Mouse (Mus musculus) brain, embryonic 14.5 days (tissue): ENCODE data around the gene Hps3. TPM values are rescaled to one million over a fixed set of nuclear protein-coding genes. Genes with fewer than 3 reads are reported as not detected.
"Not testable (repeated sequence)": the region's sequence is repeated elsewhere in the genome, so short reads cannot be mapped to it uniquely, and the experiment has no call there.

ENCODE experiments used
- DNase-seq: peaks from one replicate; pipeline ENCODE4 v3.0.0-alpha.2; 2011; ENCODE audit warnings: low read depth
- CTCF ChIP-seq: fragments of 200-500 bp; IDR thresholded peaks from 2 replicates; pipeline ENCODE4 v1.5.1; 2012; ENCODE audit warnings: inconsistent platforms, mild to moderate bottlenecking, moderate library complexity, borderline replicate concordance; ENCODE audit not compliant: insufficient read depth, insufficient read length; ENCODE audit errors: extremely low read depth
- POLR2A ChIP-seq: fragments of 200-500 bp; IDR thresholded peaks from 2 replicates; pipeline ENCODE4 v1.6.1; 2012; ENCODE audit warnings: mild to moderate bottlenecking, inconsistent platforms, borderline replicate concordance; ENCODE audit not compliant: poor library complexity, insufficient read depth, insufficient read length, severe bottlenecking; ENCODE audit errors: extremely low read depth
- polyA plus RNA-seq: library from polyadenylated mRNA; depleted of rRNA; stranded (reverse); fragments of >200 nt; gene quantifications from 2 replicates; pipeline ENCODE4 v1.2.3, GENCODE M21; 2012; rRNA removed

Hps3 gene
- polyA plus RNA-seq, 1 experiment = 14.6 TPM

DNA sequence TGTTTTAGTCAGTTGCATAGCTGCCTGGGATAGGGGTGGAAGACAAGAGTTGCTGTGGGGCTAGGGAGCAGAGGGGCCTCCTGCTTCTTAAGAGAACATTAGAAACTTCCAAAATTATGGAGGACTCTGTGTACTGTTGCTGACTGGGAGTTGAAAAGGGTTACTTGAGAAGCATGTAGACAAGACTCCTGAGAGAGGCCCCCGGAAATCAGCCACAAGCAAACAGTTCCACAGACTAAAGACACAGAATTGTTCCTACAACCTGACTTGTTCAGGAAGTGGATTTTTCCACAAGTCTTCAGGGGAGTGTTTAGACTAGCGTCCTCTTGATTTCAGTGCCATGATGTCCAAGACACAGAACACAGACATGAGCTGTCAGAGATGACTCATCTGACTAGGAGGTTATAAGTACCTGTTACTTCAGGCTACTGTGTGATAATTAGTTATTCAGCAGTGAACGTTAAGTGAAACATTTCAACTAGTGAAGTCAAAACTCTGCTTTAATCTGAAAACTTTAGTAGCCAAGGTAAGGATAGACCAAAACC, 74.5 kb downstream of the Hps3 start:
- TF ChIP-seq POLR2A = no peak

DNA sequence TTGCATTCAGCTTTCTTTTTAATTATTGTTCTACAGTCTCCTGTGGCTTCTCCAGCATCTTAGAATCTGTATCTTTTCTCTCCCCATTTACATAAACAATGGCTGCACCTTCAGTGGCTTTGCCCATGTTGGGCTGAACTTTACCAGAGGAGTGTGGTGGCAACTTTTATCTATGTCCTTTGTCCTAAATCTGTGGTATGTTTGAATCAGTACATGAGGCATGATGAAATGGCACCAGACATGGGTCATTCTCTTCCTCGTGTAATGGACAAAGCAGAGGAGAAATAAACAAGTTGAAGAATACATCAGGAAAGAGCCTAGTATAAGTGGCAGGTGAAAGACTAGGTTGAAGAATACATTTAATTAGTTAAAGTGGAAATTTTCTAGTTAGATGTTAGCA, 76.1 kb downstream of the Hps3 start:
- DNase-seq = no peak
- no peak for TF ChIP-seq POLR2A
- no peak for TF ChIP-seq CTCF

More for the DNA sequence above, 74.5 kb downstream of the Hps3 start:
- peak; percentile 4 for DNase-seq

DNA sequence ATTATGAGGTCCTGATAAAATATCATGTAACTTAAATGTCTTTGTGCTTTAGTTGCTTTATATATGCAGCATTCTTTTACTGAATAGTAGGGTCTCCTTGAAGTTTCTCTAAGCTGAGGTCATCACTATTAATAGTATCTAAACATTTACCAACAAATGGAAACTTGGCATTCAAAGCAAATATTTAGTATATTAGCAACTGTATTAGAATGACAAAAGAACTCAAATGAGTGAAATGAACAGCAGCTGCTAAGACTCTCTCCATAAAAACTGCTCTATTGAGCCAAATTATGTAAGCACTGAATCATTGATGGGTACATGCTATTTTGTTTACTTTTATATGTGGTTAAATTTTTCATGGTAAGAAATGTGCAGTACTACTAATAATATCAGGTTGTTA, 77.1 kb downstream of the Hps3 start:
- no peak for TF ChIP-seq CTCF
- no peak for TF ChIP-seq POLR2A
- no peak for DNase-seq

DNA sequence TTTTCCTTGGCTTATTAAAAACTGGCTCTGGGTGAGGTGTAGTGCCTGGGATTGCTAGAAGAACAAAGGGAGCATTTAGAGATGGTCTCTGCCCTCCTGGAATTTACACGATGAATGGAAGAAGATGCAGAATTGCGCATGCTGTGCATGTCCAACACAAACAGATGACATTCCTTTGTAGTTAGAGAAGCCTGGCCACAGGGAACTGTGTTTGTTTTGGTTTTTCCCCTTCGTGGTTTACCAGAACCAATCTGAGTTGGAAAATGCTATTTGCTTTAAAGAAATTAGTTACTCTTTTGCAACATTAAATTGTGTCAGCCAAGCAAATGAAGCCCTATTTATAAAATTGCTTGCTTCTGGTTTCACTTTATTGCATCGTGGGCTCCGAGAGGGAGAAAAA, 78.2 kb downstream of the Hps3 start, which contains the start of gene Cp:
Gene Cp, plus strand, starts transcription at position 170 of the 400 bp plus-strand sequence.
- peak; percentile 62 for DNase-seq
- TF ChIP-seq CTCF = no peak
- TF ChIP-seq POLR2A = no peak

DNA sequence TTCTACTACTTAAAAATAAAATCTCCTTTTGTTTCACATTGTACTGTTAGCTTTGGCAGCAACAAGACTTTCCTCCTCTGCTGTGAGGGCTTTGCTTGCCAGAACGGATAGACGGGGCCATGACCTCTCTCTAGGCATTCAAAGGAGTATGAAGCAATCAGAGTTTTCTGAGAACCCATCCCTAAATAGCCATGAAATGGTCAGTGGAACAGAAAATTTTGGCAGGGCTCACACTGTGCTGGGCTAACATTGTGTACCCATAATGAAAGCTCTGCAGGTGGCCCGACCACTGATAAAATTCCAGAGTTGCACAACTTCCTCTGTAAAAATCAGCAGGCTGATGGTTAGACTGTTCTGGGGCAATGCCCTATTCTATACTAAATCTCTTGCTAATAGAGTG, 81.2 kb downstream of the Hps3 start:
- TF ChIP-seq POLR2A = no peak
- TF ChIP-seq CTCF = no peak
- DNase-seq = peak; percentile 88

DNA sequence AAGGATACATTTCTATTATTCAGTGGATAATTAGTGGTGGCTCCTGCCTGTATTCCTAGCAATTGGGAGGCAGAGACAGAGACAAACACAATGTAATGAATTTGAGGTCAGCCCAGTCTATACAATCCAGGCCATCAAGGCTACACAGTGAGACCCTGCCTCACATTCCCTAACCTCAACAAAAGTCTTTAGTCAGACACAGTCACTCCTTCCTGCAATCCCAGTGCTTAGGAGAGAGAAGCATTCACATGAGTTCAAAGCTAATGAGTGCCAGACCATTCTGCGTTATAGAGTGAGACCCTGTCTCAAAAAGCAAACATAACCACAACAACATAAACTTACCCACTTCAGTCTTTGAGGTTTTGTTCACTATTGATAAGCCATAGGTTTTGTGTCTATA, 81.7 kb downstream of the Hps3 start:
- TF ChIP-seq CTCF (no peak), POLR2A (no peak)
- peak; percentile 52 for DNase-seq

DNA sequence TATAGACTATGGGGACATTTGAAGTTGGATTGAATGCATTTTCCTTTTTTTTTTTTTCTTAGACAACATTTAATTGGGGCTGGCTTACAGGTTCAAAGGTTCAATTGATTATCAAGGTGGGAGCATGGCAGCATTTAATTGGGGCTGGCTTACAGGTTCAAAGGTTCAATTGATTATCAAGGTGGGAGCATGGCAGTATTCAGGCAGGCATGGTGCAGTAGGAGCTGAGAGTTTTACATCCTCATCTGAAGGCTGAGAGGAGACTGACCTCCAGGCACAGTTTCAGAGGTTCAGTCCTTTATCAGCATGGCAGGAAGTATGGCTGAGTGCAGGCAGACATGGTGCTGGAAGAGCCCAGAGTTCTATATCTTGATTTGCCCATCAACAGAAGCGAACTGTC, 85.7 kb downstream of the Hps3 start:
- DNase-seq = not testable (repeated sequence)

DNA sequence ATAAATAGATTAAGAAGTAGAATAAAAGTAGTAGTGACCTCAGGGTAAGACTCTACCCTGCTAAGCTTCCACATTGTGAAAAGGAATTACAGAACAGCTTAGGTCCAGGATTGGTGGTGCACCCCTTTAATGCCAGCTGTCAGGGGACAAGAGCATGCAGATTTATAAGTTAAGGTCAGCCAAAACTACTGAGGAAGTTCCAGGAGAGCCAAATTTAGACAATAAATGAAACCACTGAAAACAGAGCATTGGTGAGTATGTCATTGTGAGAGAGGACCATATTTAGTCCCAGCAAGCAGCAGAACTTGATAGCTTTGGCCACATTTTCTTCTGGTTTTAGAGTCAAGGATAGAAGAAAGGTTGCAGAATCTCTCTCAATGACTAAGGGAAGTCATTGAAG, 86.6 kb downstream of the Hps3 start:
- no peak for TF ChIP-seq POLR2A
- no peak for TF ChIP-seq CTCF
- DNase-seq = no peak

Other genes with a start within 250 kb of the Hps3 start
- 3.3 and 9.3 TPM in 2 replicates for gene Cp, start 78.3 kb downstream of the Hps3 start, polyA plus RNA-seq
- 15.6 and 16.6 TPM in 2 replicates for gene Hltf, start 22.5 kb upstream of the Hps3 start, polyA plus RNA-seq
- 20.4 and 28.5 TPM in 2 replicates for gene Gyg, start 120.0 kb upstream of the Hps3 start, polyA plus RNA-seq
- 2.2 and 4.4 TPM in 2 replicates for gene Cpa3, start 206.9 kb upstream of the Hps3 start, polyA plus RNA-seq
- gene Cpb1, start 240.4 kb upstream of the Hps3 start, polyA plus RNA-seq = 0.05 and 0.08 TPM in 2 replicates